Mouse (Mus musculus) megakaryocyte, embryonic 14.5 days (primary cell): ENCODE results near the gene Lrrd1. TPM values are rescaled to one million over a fixed set of nuclear protein-coding genes. Genes with fewer than 3 reads are reported as not detected.
"Not testable (repeated sequence)": the region's sequence is repeated elsewhere in the genome, so short reads cannot be mapped to it uniquely, and the experiment has no call there.

ENCODE experiments used
- H3K27me3 ChIP-seq: replicated peaks from 2 replicates; pipeline ENCODE3; 2012; ENCODE audit warnings: inconsistent platforms
- H3K36me3 ChIP-seq: replicated peaks from 2 replicates; pipeline ENCODE3; 2012; ENCODE audit warnings: low read length, inconsistent platforms, mixed read lengths
- H3K4me1 ChIP-seq: 2 replicates; pipeline ENCODE4 v1.6.1; 2012; ENCODE audit warnings: inconsistent platforms
- H3K4me3 ChIP-seq: replicated peaks from 2 replicates; pipeline ENCODE3; 2012; ENCODE audit warnings: moderate library complexity, mild to moderate bottlenecking, inconsistent platforms
- H3K9me3 ChIP-seq: 2 replicates; pipeline ENCODE4 v1.6.1; 2012; ENCODE audit warnings: inconsistent platforms
- FLI1 ChIP-seq: IDR thresholded peaks from 2 replicates; pipeline ENCODE4 v1.6.1; 2012; ENCODE audit warnings: low read length, inconsistent platforms, mixed read lengths
- GATA1 ChIP-seq: IDR thresholded peaks from 3 replicates; pipeline ENCODE4 v1.6.1; 2012; ENCODE audit warnings: mixed read lengths, low read length, inconsistent platforms, borderline replicate concordance
- polyA plus RNA-seq: library from polyadenylated mRNA; stranded (reverse); fragments of >175 nt; gene quantifications from 2 replicates; pipeline ENCODE4 v1.2.3, GENCODE M21; 2012; ENCODE audit warnings: low replicate concordance; ENCODE audit not compliant: insufficient read depth

Gene Lrrd1
- polyA plus RNA-seq = not detected in 2 replicates

GRCm38 (mm10) chr5:3845026-3845425 lies at the start of gene Lrrd1:
Gene Lrrd1, plus strand, starts transcription at chr5:3845173.
- H3K4me1 ChIP-seq = no peaks in the 10 kb centered on the region
- peaks cover 5% of the 10 kb centered on the region for H3K9me3 ChIP-seq
- H3K4me3 ChIP-seq = no peak within 1 kb of the TSS
- H3K36me3 ChIP-seq = peaks cover 52% of the 10 kb centered on the region
- TF ChIP-seq GATA1 (no peak), FLI1 (no peak)
- peaks cover 3% of the 10 kb centered on the region for H3K27me3 ChIP-seq

DNA sequence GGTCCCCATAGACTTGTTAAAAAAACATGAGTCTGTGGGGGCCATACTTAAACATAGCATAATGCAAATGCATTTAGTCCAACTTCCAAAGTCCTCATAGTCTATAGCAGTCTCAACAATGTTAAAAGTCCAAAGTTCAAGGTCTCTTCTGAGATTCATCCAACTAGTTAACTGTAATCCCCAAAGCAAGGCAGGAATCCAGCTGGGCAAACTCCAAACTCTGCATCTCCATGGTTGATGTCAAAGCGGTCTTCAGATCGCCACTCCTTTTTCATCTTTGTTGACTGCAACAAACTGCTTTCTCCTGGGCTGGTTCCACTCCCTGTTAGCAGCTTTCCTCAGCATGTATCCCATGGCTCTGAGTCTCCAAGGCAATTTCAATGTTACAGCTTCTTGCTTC lies 47.9 kb upstream of the Lrrd1 start:
- not testable (repeated sequence) for H3K4me3 ChIP-seq, H3K9me3 ChIP-seq, H3K27me3 ChIP-seq
- Histone ChIP-seq H3K36me3 (peaks cover 26% of the 10 kb centered on the region), H3K4me1 (peaks cover 57% of the 10 kb centered on the region)

DNA sequence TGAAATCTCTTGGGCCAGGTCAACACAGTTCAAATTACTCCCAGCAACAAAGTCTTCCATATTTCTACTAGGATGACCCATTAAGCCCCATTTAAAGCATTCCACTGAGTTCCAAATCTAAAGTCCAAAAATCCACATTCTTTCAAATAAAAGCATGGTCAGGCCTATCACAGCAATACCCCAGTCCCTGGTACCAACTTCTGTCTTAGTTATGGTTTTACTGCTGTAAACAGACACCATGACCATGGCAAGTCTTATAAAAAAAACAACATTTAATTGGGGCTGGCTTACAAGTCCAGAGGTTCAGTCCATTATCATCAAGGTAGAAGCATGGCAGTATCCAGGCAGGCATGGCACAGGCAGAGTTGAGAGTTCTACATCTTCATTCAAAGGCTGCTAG lies 46.3 kb upstream of the Lrrd1 start:
- Histone ChIP-seq H3K36me3 (peaks cover 21% of the 10 kb centered on the region), H3K4me1 (peaks cover 50% of the 10 kb centered on the region)
- not testable (repeated sequence) for H3K4me3 ChIP-seq, H3K27me3 ChIP-seq, H3K9me3 ChIP-seq

DNA sequence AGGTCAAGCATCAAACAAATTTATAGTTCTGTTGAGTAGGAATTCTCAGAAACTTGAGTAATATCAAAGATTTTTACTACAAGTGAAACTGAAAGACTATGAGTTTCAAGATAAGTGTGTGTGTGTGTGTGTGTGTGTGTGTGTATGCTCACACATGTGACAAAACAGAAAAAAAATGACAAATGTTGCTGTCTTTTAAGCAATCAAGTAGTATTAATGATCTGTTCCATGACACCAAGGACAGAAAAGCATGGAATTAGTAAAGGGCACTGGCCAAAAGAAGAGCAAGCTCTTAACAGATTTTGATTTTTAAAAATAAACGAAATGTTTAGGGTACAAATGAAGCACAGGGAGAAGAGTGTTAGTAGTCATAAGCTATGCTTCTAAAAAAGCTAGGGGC lies 44.9 kb upstream of the Lrrd1 start:
- Histone ChIP-seq H3K9me3 (no peaks in the 10 kb centered on the region), H3K27me3 (no peaks in the 10 kb centered on the region), H3K36me3 (peaks cover 11% of the 10 kb centered on the region), H3K4me1 (peaks cover 43% of the 10 kb centered on the region), H3K4me3 (no peak overlapping the region)
- TF ChIP-seq FLI1 (no peak), GATA1 (no peak)

- TF ChIP-seq FLI1 (no peak), GATA1 (no peak)
- Histone ChIP-seq H3K4me1 (peaks cover 41% of the 10 kb centered on the region), H3K4me3 (peak overlapping the region; percentile 98), H3K9me3 (no peaks in the 10 kb centered on the region), H3K36me3 (peaks cover 10% of the 10 kb centered on the region), H3K27me3 (no peaks in the 10 kb centered on the region)
These were observed 44.1 kb upstream of the Lrrd1 start for GRCm38 (mm10) chr5:3800881-3801280.

DNA sequence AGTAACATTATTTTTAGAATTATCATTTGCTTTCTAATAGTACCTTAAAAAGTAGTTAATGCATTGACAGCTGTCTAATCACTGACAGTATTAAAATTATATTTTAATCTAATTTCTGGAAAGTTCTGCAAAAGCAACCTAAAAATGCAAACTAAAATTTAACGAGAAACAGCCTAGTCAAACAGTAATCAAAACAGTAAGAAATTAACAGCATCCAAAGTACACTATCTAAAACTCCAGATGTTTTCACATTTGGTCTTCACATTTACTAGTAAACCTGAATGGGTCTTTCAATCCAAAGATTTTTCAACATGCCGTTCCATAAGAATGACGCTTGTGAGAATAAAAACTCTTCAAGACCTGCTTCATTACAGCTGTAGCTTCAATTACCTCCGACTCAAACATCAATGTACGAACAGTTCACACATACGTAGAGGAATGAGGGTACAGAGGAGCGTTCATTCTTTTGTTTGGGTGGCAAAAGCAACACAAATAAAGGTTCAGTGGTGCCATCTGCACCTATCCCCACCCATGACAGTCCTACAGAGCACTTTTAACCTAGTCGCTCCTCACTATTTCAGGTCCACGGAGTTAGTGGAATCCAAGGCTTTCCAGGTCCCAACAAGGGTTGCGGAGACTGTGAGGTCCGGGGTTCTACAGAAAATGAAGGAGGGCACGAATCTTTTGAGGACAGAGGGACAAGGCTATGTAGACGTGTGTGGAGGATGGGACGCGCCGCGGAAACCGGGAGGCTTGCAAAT lies 43.1 kb upstream of the Lrrd1 start:
- H3K27me3 ChIP-seq = no peaks in the 10 kb centered on the region
- peak overlapping the region; percentile 98 for H3K4me3 ChIP-seq
- H3K9me3 ChIP-seq = no peaks in the 10 kb centered on the region
- H3K36me3 ChIP-seq = peaks cover 14% of the 10 kb centered on the region
- peaks cover 38% of the 10 kb centered on the region; the same call in 1 of the 2 replicates for H3K4me1 ChIP-seq
- TF ChIP-seq FLI1 (no peak), GATA1 (no peak)

DNA sequence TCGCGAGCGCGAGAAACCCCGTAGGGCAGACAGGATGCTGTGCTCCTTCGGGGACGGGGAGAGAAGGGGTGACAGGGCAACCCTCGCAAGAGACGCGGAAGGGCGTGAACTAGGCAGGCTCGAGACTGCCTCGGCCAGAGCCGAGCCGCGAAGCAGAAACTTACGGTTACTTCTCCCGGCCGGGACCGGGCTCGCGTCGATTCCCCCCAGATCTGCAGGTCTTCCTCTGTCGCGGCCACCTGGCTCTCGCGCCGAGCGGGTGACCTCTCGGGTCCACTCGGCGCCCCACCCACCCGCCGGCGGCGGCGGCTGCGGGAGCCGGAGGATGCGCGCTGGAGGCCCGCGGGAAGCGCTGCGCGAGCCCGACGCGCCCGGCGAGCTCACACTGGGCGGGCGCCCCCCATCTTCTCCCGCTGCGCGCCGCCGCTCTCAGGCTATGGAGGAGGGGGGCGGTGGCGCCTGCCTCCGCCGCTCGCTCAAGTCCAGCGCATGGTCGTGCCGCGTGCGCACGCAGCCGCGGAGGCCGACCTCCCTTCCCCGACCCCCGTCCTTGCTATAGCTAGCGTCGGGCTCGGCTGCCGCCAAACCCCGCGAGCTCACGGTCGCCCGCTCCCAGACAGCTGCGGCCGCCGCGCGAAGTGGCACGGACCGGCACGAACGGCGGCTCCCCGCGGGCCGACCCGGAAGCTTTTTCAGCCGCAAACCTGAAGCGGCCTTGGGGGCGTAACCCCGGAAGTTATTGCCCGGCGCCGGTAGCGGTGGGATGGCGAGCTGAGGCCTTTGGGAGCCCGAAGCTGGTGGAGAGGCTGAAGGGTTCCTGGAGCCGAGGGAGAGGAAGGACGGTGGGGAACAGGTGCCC lies 42.3 kb upstream of the Lrrd1 start, which contains the start of the genes Ankib1 and Krit1:
Gene Ankib1 (minus strand): TSS at position 493 of the 859 bp plus-strand sequence.
Gene Krit1 (plus strand): TSS at position 752 of the 859 bp plus-strand sequence.
- Histone ChIP-seq H3K4me3 (peak within 1 kb of the TSS; percentile 98), H3K27me3 (no peaks in the 10 kb centered on the region), H3K4me1 (peaks cover 46% of the 10 kb centered on the region; the same call in 1 of the 2 replicates), H3K36me3 (peaks cover 22% of the 10 kb centered on the region), H3K9me3 (no peaks in the 10 kb centered on the region)
- TF ChIP-seq FLI1 = 0 out of 2 replicates have a peak, but pooled peaks have one; percentile 23
- TF ChIP-seq GATA1 = no peak

- no peak for TF ChIP-seq GATA1
- no peak for TF ChIP-seq FLI1
- Histone ChIP-seq H3K9me3 (no peaks in the 10 kb centered on the region), H3K4me3 (peak overlapping the region; percentile 98), H3K27me3 (no peaks in the 10 kb centered on the region), H3K36me3 (peaks cover 30% of the 10 kb centered on the region), H3K4me1 (peaks cover 47% of the 10 kb centered on the region; the same call in 1 of the 2 replicates)
These were observed 41.4 kb upstream of the Lrrd1 start for GRCm38 (mm10) chr5:3803292-3804165.

DNA sequence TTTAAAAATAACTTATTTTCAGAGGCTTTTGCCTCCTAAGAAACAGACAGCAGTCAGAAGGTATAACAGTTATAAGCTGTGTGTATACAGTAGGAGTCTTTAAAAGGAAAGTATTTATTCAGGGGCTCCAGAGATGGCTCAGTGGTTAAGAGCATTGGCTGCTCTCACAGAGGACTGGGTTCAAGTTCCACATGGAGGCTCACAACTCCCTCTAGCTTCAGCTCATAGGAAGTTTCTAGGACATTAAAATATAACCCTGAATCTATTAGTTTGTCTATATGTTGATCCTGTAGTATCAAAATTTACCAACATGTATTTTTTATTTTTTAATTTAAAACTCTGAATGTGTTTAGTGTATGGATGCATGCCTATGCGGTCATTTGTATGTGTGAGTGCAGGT lies 36.5 kb upstream of the Lrrd1 start:
- Histone ChIP-seq H3K4me3 (no peak overlapping the region), H3K36me3 (peaks cover 67% of the 10 kb centered on the region)
- TF ChIP-seq FLI1 (no peak), GATA1 (no peak)

More for the DNA sequence above, 36.5 kb upstream of the Lrrd1 start:
- Histone ChIP-seq H3K9me3 (no peaks in the 10 kb centered on the region), H3K27me3 (no peaks in the 10 kb centered on the region), H3K4me1 (peaks cover 21% of the 10 kb centered on the region; the same call in 1 of the 2 replicates)
